Mouse (Mus musculus) forelimb bud, embryonic 11.5 days (tissue): ENCODE measurements around the gene Rufy1.
A peak's percentile ranks its signal among the peaks of the same experiment; 100 is the strongest.
"Not testable (repeated sequence)": the region's sequence is repeated elsewhere in the genome, so short reads cannot be mapped to it uniquely, and the experiment has no call there.

Source experiments
- DNase-seq: peaks from one replicate; pipeline ENCODE4 v3.0.0-alpha.2; 2012; ENCODE audit warnings: low read depth, low spot score

Gene Rufy1

GRCm38 (mm10) chr11:50379023-50379752, 51.7 kb downstream of the Rufy1 start:
- no peak for DNase-seq

- DNase-seq: peak; percentile 70
Observed at GRCm38 (mm10) chr11:50377892-50378684, 52.8 kb downstream of the Rufy1 start.

GRCm38 (mm10) chr11:50376911-50377891, 53.7 kb downstream of the Rufy1 start, which contains the start of gene Hnrnph1:
TSS of gene Hnrnph1 (plus strand) at chr11:50376990.
- peak; percentile 99 for DNase-seq

GRCm38 (mm10) chr11:50376156-50376790, 54.7 kb downstream of the Rufy1 start:
- no peak for DNase-seq

- DNase-seq: no peak
Observed at GRCm38 (mm10) chr11:50375421-50375820, 55.5 kb downstream of the Rufy1 start.

GRCm38 (mm10) chr11:50374286-50375015, 56.5 kb downstream of the Rufy1 start:
- no peak for DNase-seq

GRCm38 (mm10) chr11:50373621-50374020, 57.3 kb downstream of the Rufy1 start:
- DNase-seq: no peak

GRCm38 (mm10) chr11:50373086-50373485, 57.8 kb downstream of the Rufy1 start:
- no peak for DNase-seq

- no peak for DNase-seq
Observed at GRCm38 (mm10) chr11:50371911-50372310, 59.0 kb downstream of the Rufy1 start.

- DNase-seq: peak; percentile 56
Observed at GRCm38 (mm10) chr11:50371399-50371841, 59.5 kb downstream of the Rufy1 start.

GRCm38 (mm10) chr11:50370969-50371368, 60.0 kb downstream of the Rufy1 start:
- DNase-seq: no peak

- DNase-seq: no peak
Observed at GRCm38 (mm10) chr11:50369360-50369911, 61.5 kb downstream of the Rufy1 start.

GRCm38 (mm10) chr11:50367531-50367930, 63.4 kb downstream of the Rufy1 start:
- no peak for DNase-seq

GRCm38 (mm10) chr11:50365322-50365721, 65.6 kb downstream of the Rufy1 start:
- no peak for DNase-seq

GRCm38 (mm10) chr11:50364548-50364947, 66.4 kb downstream of the Rufy1 start:
- DNase-seq: peak; percentile 80

GRCm38 (mm10) chr11:50361282-50361681, 69.6 kb downstream of the Rufy1 start:
- not testable (repeated sequence) for DNase-seq

GRCm38 (mm10) chr11:50358950-50359861, 71.7 kb downstream of the Rufy1 start:
- DNase-seq: peak; percentile 62

- no peak for DNase-seq
Observed at GRCm38 (mm10) chr11:50355395-50355794, 75.5 kb downstream of the Rufy1 start.

- DNase-seq: no peak
Observed at GRCm38 (mm10) chr11:50354851-50355250, 76.1 kb downstream of the Rufy1 start.
